Mouse (Mus musculus) left cerebral cortex, adult 8-10 months (tissue): ENCODE measurements around the gene Oxnad1. TPM values are rescaled to one million over a fixed set of nuclear protein-coding genes. Genes with fewer than 3 reads are reported as not detected.

ENCODE experiments used
- DNase-seq, 2 experiments: peaks; one replicate each; pipeline ENCODE4 v3.0.0; 2022; ENCODE audit warnings: low spot score in 2 of 2
- total RNA-seq, 4 experiments: library from RNA; stranded (reverse); gene quantifications; 2 replicates each; pipeline ENCODE4 v1.2.4; 2022

Oxnad1 gene
- total RNA-seq, 4 experiments from 2014 or later, result 13.7 to 18.5 (median 16.4) TPM

GRCm38 (mm10) chr14:32141723-32142122, 56.5 kb downstream of the Oxnad1 start, which contains the start of gene Msmb:
Msmb (plus strand) TSS chr14:32142023.
- DNase-seq, result no peak

GRCm38 (mm10) chr14:32144734-32145133, 59.6 kb downstream of the Oxnad1 start:
- DNase-seq, result no peak

- no peak for DNase-seq
These were observed 60.2 kb downstream of the Oxnad1 start for GRCm38 (mm10) chr14:32145401-32145800.

- DNase-seq, result no peak
These were observed 60.8 kb downstream of the Oxnad1 start for GRCm38 (mm10) chr14:32145809-32146511.

GRCm38 (mm10) chr14:32146578-32146977, 61.4 kb downstream of the Oxnad1 start:
- no peak for DNase-seq

GRCm38 (mm10) chr14:32150872-32151271, 65.7 kb downstream of the Oxnad1 start:
- no peak for DNase-seq

- DNase-seq, result no peak
These were observed 67.2 kb downstream of the Oxnad1 start for GRCm38 (mm10) chr14:32152243-32152965.

Other genes starting within 250 kb of the Oxnad1 start
- gene Galnt15, start 56.4 kb upstream of the Oxnad1 start, total RNA-seq, result 1 to 10 TPM; 2.4 to 4.9 (median 4.1) TPM
- gene Dph3, start 355 bp downstream of the Oxnad1 start, total RNA-seq, result 10 to 100 TPM; 41.0 to 45.8 (median 45.1) TPM
- not detected for gene Msmb, start 56.6 kb downstream of the Oxnad1 start, total RNA-seq
- 100 to 1,000 TPM in 1 of 4 experiments, 10 to 100 TPM in 3; 93.6 to 102 (median 95.5) TPM for gene Ncoa4, start 74.5 kb downstream of the Oxnad1 start, total RNA-seq
- gene Timm23, start 116.5 kb downstream of the Oxnad1 start, total RNA-seq, result 10 to 100 TPM; 56.9 to 83.5 (median 63.1) TPM
- gene Parg, start 116.6 kb downstream of the Oxnad1 start, total RNA-seq, result 10 to 100 TPM; 37.3 to 42.6 (median 38.8) TPM
- gene Ogdhl, start 236.6 kb downstream of the Oxnad1 start, total RNA-seq, result 100 to 1,000 TPM; 120 to 136 (median 125) TPM